Mouse (Mus musculus) adrenal gland, postnatal 10 days (tissue): ENCODE results near the gene Dnaic1. TPM values are rescaled to one million over a fixed set of nuclear protein-coding genes. Genes with fewer than 3 reads are reported as not detected.

Source experiments
- DNase-seq: peaks from one replicate; pipeline ENCODE4 v3.0.0; 2021; ENCODE audit warnings: mixed read lengths
- total RNA-seq, 2 experiments: library from RNA; stranded (reverse); gene quantifications; 2 replicates each; pipeline ENCODE4 v1.2.3; 2021

The Dnaic1 gene
- total RNA-seq, 2 experiments from 2014 or later = 3.3 to 3.5 TPM

GRCm38 (mm10) chr4:41571490-41571889, 1.9 kb downstream of the Dnaic1 start:
- no peak for DNase-seq

GRCm38 (mm10) chr4:41573492-41573891, 3.9 kb downstream of the Dnaic1 start:
- DNase-seq = no peak

- DNase-seq = no peak
Measured at GRCm38 (mm10) chr4:41575914-41576313, 6.3 kb downstream of the Dnaic1 start.

GRCm38 (mm10) chr4:41583353-41583752, 13.8 kb downstream of the Dnaic1 start:
- no peak for DNase-seq

GRCm38 (mm10) chr4:41602818-41603217, 33.2 kb downstream of the Dnaic1 start:
- DNase-seq = no peak

- peak; percentile 25 for DNase-seq
Measured at GRCm38 (mm10) chr4:41604476-41605396, 35.2 kb downstream of the Dnaic1 start.

DNA sequence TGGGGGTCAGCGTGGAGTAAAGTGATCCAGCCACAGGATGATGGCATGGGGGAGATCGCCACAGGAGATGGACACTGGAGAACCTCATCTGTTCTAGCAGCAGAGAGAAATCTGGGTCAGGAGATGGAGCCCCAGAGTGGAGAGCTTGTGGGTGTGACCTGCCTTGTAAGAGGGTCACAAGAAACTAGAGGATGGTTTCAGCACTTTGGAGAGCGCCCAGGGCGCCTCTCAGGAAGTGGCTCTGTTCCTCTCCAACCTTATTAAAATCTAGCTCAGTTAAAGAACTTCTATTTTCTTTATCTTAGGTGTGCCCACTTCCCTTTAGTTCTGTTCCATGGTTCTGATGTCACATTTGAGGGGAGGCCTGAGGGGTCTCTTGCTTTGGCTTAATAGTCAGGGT, 37.2 kb downstream of the Dnaic1 start:
- DNase-seq = peak; percentile 83

DNA sequence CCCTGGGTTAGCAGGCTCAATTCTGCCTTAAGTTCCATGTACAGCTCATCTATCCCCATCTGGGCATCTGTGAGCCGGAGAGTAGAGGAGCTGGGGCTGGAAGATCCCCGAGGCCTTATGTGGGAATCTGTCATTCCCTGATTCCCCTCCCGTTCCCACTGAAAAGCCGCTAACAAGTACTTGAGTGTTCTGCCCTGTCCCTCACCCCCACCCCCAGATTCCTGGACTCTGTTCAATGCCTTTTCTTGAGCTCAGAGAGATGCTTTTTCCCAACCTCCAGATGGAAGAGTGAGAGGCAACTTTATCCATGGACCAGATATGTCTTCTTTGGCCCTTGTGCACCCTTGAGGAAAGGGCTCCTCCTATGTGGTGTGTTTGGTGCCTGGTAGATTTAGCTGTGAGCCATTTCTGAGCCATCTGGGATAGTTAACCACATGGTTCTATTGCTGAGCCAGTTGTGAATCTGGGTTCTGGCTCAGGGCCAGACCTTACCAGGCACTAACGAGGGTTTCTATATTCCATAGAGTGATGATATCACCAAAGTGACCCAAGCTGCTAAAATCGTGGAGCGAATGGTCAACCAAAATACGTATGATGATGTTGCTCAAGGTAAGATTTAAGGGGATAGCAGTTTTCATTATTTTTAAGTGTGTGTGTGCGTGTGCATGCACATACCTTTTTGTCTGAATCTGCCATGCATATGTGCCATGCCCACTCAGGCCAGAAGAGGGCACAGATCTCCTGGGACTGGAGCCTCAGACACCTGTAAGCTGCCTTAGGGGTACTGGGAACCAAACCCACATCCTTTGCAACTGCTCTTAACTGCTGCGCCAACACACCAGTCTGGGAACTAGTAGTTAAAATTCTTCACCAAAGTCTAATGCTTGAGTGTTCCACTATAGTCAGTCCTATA, 40.4 kb downstream of the Dnaic1 start:
- no peak for DNase-seq

GRCm38 (mm10) chr4:41610594-41610980, 41.0 kb downstream of the Dnaic1 start:
- DNase-seq = no peak

GRCm38 (mm10) chr4:41612166-41612565, 42.6 kb downstream of the Dnaic1 start:
- no peak for DNase-seq

GRCm38 (mm10) chr4:41614156-41614555, 44.6 kb downstream of the Dnaic1 start:
- DNase-seq = peak; percentile 89

- no peak for DNase-seq
Measured at GRCm38 (mm10) chr4:41615661-41616599, 46.4 kb downstream of the Dnaic1 start.

GRCm38 (mm10) chr4:41618916-41619746, 49.6 kb downstream of the Dnaic1 start:
- no peak for DNase-seq

- no peak for DNase-seq
Measured at GRCm38 (mm10) chr4:41622071-41622470, 52.5 kb downstream of the Dnaic1 start.

DNA sequence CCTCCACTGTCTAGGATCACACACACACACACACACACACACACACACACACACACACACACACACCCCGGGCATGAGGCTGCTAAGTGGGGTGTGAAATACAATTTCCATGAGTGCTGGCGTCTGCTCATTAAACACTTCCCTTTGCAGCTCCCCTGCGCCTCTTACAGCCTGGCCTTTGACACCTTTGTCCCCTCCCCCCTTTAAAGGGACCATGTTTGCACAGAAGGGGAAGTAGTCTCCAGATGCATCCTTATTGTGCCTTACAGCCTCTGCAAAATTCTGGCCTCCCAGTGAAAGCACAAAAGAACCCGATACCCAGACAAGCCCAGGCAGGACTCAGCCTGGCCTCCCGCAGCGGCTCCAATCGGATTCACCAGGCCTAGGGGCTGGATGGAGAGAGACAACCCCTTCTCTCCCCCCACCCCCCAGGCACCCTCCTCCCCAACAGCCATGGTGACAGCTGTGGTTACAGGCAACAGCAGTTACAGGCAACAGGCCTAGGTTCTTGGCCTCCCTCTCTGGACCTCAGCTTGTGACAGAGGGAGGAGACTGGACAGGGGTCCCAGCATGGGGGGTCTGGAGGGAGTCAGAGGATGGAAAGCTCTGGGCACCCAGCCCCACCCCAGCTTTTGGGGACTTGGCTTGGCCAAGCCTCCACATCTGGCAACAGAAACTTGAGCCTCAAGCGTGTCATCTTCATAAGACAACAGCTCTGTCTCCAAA, 58.8 kb downstream of the Dnaic1 start:
- DNase-seq = no peak

- no peak for DNase-seq
Measured at GRCm38 (mm10) chr4:41630196-41630595, 60.6 kb downstream of the Dnaic1 start.

- DNase-seq = peak; percentile 38
Measured at GRCm38 (mm10) chr4:41631390-41631789, 61.8 kb downstream of the Dnaic1 start.

- DNase-seq = no peak
Measured at GRCm38 (mm10) chr4:41633001-41633400, 63.4 kb downstream of the Dnaic1 start.

- no peak for DNase-seq
Measured at GRCm38 (mm10) chr4:41634631-41635030, 65.1 kb downstream of the Dnaic1 start.

GRCm38 (mm10) chr4:41635224-41635623, 65.6 kb downstream of the Dnaic1 start:
- DNase-seq = no peak
